Mouse (Mus musculus) heart, embryonic 16.5 days (tissue): ENCODE data around the gene Dip2b. TPM values are rescaled to one million over a fixed set of nuclear protein-coding genes. Genes with fewer than 3 reads are reported as not detected.

Experiments used
- ATAC-seq: fragments of 200-750 bp; cut with Nextera tagmentation; replicated peaks from 2 replicates; pipeline ENCODE4 v1.8.0; 2017; ENCODE audit warnings: moderate number of reproducible peaks; ENCODE audit not compliant: insufficient read depth, low FRiP score; ENCODE audit errors: extremely low read depth
- H3K27ac ChIP-seq: fragments of 300-500 bp; sonication (generic); 2 replicates; pipeline ENCODE4 v1.5.1; 2014; ENCODE audit warnings: mild to moderate bottlenecking, low read length, control low read depth, moderate library complexity
- H3K27me3 ChIP-seq: fragments of 300-500 bp; sonication (generic); 2 replicates; pipeline ENCODE4 v1.6.1; 2014; ENCODE audit warnings: low read length, mixed read lengths; ENCODE audit not compliant: control insufficient read depth, insufficient read depth
- H3K36me3 ChIP-seq: fragments of 300-500 bp; sonication (generic); 2 replicates; pipeline ENCODE4 v1.6.1; 2014; ENCODE audit not compliant: control insufficient read depth, insufficient read depth
- H3K4me1 ChIP-seq: fragments of 300-500 bp; sonication (generic); 2 replicates; pipeline ENCODE4 v1.6.1; 2014; ENCODE audit warnings: low read length, mixed read lengths; ENCODE audit not compliant: control insufficient read depth, insufficient read depth
- H3K4me2 ChIP-seq: fragments of 300-500 bp; sonication (generic); 2 replicates; pipeline ENCODE4 v1.6.1; 2014; ENCODE audit warnings: low read depth, mild to moderate bottlenecking, control low read depth, low read length
- H3K4me3 ChIP-seq: fragments of 300-500 bp; sonication (generic); 2 replicates; pipeline ENCODE4 v1.5.1; 2014; ENCODE audit warnings: mild to moderate bottlenecking, control low read depth, low read length
- H3K9ac ChIP-seq: fragments of 300-500 bp; sonication (generic); 2 replicates; pipeline ENCODE4 v1.6.1; 2014; ENCODE audit warnings: low read length, control low read depth
- H3K9me3 ChIP-seq: fragments of 300-500 bp; sonication (generic); replicated peaks from 2 replicates; pipeline ENCODE4 v1.6.1; 2016; ENCODE audit warnings: low read length; ENCODE audit not compliant: control insufficient read depth
- WGBS: fragments of 180-500 bp; shearing (Covaris S2); extraction: QIAGEN DNeasy Blood & Tissue Kit; methylation state at CpG from one replicate; pipeline ENCODE4 v1.1.7; 2014; 5-methylcytosine and 5-hydroxymethylcytosine counted together
- polyA plus RNA-seq: library from polyadenylated mRNA; unstranded; fragments of >200 nt; fragmentation: Nextera tagmentation; extraction: Ambion mirVana; gene quantifications from 2 replicates; pipeline ENCODE4 v1.2.1, GENCODE M21; 2015

The Dip2b gene
- polyA plus RNA-seq, 1 experiment from 2014 or later: 14.1 TPM

GRCm38 (mm10) chr15:100073696-100074453 is 35.4 kb downstream of the Dip2b start:
- H3K27ac ChIP-seq: no peak overlapping the region
- WGBS: 72% methylated on average over 9 of the region's 9 CpGs
- no peaks in the 10 kb centered on the region for H3K9me3 ChIP-seq
- H3K4me3 ChIP-seq: no peak overlapping the region
- H3K4me1 ChIP-seq: peaks cover 13% of the 10 kb centered on the region; the same call in 1 of the 2 replicates
- no peak for ATAC-seq
- no peak overlapping the region for H3K9ac ChIP-seq
- no peaks in the 10 kb centered on the region for H3K36me3 ChIP-seq
- H3K4me2 ChIP-seq: no peak overlapping the region
- H3K27me3 ChIP-seq: no peaks in the 10 kb centered on the region

- no peak for ATAC-seq
- Histone ChIP-seq H3K27me3 (no peaks in the 10 kb centered on the region), H3K4me2 (no peak overlapping the region), H3K27ac (no peak overlapping the region), H3K4me1 (peaks cover 12% of the 10 kb centered on the region; the same call in 1 of the 2 replicates), H3K4me3 (no peak overlapping the region), H3K9me3 (no peaks in the 10 kb centered on the region), H3K9ac (no peak overlapping the region), H3K36me3 (no peaks in the 10 kb centered on the region)
- WGBS: 28% methylated on average over 6 of the region's 8 CpGs
These were observed 36.3 kb downstream of the Dip2b start for GRCm38 (mm10) chr15:100074754-100075153.

DNA sequence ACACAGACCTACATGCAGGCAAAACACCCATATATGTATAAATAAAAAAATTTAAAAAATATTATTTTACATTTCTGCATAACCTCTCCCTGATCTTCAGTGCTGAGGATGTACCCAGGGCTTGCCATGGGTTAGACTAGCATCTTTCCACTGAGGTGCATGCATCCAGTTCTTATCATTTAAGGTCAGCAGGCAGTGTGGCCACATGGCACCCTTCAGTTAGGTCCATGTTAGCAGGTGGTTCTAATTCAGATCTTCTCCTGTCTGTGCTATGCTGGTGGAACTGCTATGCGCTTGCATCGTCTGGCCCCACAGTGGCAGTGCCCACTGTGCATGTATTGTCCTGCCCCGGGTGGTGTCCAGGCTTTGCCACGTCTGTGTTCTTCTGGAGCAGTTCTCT is 37.9 kb downstream of the Dip2b start:
- 78% methylated on average over 4 of the region's 4 CpGs for WGBS
- H3K4me1 ChIP-seq: peaks cover 17% of the 10 kb centered on the region
- ATAC-seq: no peak
- 0 out of 2 replicates have a peak overlapping the region, but pooled peaks have one; percentile 12 for H3K27ac ChIP-seq
- no peak overlapping the region for H3K4me3 ChIP-seq
- no peak overlapping the region for H3K4me2 ChIP-seq
- H3K9me3 ChIP-seq: no peaks in the 10 kb centered on the region
- no peaks in the 10 kb centered on the region for H3K36me3 ChIP-seq
- H3K9ac ChIP-seq: no peak overlapping the region
- no peaks in the 10 kb centered on the region for H3K27me3 ChIP-seq

DNA sequence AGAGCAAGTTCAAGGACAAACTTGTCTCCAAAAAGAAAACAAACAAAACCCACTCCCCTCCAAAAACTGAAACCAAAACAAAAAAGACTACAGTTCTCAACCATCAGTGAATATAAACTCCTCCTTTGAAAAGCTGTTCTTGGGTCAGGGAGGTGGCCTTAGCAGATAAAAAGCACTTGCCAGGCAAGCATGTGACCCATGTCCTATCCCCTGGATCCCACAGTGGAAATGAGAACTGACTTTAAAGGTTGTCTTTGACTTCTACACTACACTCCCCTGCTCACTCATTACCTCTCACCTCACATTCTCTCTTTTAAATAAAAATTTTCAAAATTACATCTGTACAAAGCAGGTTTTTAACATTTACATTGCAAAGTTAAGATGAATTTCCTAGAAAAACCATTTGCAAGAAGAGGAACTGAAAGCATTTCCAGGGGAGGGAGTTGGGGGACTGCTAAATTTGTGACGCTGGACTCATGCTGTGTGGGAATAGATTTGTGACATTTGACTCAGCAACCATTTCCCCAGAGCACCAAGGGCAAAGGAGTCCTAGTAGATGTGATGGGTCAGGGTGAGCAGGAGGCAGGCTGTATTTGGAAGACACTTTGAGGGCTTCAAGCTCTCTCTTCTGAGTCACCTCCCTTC is 42.5 kb downstream of the Dip2b start:
- H3K9ac ChIP-seq: no peak overlapping the region
- H3K27ac ChIP-seq: peak overlapping the region; percentile 30
- no peak overlapping the region for H3K4me3 ChIP-seq
- peaks cover 22% of the 10 kb centered on the region for H3K4me1 ChIP-seq
- no peaks in the 10 kb centered on the region for H3K9me3 ChIP-seq
- no peaks in the 10 kb centered on the region for H3K27me3 ChIP-seq
- 28% methylated on average over 1 of the region's 1 CpGs for WGBS
- H3K36me3 ChIP-seq: no peaks in the 10 kb centered on the region
- no peak for ATAC-seq
- no peak overlapping the region for H3K4me2 ChIP-seq

DNA sequence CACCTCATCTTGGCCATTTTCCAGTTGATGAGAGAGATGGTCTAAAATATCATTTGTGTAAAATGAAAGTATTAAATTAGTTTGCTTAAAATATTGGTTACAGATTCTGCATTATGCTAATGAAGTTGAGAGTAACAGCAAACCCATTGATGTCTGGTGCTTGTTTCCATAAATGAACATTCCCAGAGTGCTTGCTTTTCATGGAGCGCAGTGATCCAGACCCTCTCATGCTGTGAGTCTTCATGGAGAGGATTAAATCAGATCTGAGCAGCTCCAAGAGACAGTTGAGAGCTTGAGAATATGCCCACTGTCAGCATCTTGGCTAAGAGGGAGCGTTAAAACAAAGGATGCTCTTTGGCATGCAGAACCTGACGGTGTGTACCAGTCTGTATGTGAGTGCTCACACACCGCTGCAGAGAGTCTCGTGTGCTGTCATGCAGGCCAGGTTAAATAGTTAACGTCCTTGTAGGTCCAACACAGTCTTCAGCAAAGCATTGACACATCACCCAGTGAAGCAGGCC is 43.1 kb downstream of the Dip2b start:
- Histone ChIP-seq H3K4me2 (no peak overlapping the region), H3K9ac (no peak overlapping the region), H3K36me3 (no peaks in the 10 kb centered on the region), H3K4me1 (peaks cover 20% of the 10 kb centered on the region), H3K9me3 (no peaks in the 10 kb centered on the region), H3K27me3 (no peaks in the 10 kb centered on the region), H3K4me3 (no peak overlapping the region), H3K27ac (peak overlapping the region; percentile 30)
- no peak for ATAC-seq
- WGBS: 88% methylated on average over 6 of the region's 6 CpGs

DNA sequence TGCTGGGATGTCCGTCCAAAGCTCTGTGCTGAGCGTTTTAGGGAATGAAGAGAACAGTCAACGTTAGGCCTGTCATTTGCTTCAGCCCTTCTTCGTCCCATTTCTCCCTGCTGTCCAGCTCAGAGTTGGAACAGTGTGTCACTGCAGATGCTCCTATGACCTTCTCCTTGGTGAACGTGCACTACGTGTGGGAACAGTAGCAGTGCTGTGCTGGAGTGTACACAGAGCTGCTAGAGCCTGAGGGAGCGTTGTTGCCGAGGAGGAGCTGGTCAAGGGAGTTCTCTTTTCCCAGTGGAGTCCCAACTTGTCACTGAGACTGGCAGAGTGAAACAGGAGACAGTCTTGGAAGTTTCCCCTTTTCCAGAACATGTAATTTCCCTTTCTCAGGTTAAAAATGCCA is 43.6 kb downstream of the Dip2b start:
- no peaks in the 10 kb centered on the region for H3K9me3 ChIP-seq
- H3K4me2 ChIP-seq: no peak overlapping the region
- H3K27me3 ChIP-seq: no peaks in the 10 kb centered on the region
- peak overlapping the region; percentile 30 for H3K27ac ChIP-seq
- peaks cover 18% of the 10 kb centered on the region for H3K4me1 ChIP-seq
- no peaks in the 10 kb centered on the region for H3K36me3 ChIP-seq
- no peak overlapping the region for H3K9ac ChIP-seq
- no peak overlapping the region for H3K4me3 ChIP-seq
- ATAC-seq: peak; percentile 67
- WGBS: 58% methylated on average over 8 of the region's 8 CpGs

DNA sequence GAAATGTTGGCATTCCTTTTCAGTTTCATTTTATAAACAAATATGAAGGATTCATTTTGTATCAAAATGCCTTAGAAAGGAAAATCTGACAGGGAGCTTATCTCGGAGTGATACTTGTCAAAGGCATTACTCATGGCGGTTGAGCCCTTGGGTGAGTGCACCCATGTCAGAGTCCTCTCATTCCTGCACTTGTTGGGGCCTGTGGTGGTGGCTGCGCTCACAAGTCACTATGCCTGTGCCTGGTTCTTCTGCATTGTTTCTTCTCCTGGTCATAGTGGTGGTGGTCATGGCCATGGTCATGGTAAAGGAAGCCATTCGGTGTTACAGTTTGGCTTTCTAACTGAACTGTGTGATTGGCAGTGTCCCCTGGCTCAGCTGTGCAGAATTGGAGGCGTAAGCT is 44.3 kb downstream of the Dip2b start:
- no peaks in the 10 kb centered on the region for H3K27me3 ChIP-seq
- no peak overlapping the region for H3K4me3 ChIP-seq
- 89% methylated on average over 5 of the region's 5 CpGs for WGBS
- H3K4me2 ChIP-seq: no peak overlapping the region
- no peak overlapping the region for H3K27ac ChIP-seq
- no peaks in the 10 kb centered on the region for H3K36me3 ChIP-seq
- no peak for ATAC-seq
- peaks cover 18% of the 10 kb centered on the region for H3K4me1 ChIP-seq
- H3K9me3 ChIP-seq: no peaks in the 10 kb centered on the region
- H3K9ac ChIP-seq: no peak overlapping the region

DNA sequence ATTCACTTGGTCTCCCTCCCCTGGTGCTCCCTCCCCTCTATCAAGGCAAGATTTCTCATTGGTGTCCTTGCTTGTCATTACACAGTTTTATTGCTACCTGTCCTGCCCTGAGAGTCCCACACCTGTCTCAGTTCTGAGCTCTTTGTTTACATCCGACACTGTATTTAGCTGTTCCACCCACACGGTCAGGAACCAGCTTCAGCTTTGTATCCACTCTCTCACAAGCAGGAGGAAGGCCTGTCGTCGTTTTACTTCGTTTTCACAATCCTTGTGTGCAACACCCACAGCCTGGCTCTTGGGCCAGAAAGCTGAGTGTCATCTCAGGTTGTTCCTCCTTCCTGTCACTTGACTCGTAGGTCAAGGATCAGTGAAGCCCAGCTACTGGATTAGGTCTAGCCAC is 45.4 kb downstream of the Dip2b start:
- Histone ChIP-seq H3K27me3 (no peaks in the 10 kb centered on the region), H3K4me2 (no peak overlapping the region), H3K9ac (no peak overlapping the region), H3K36me3 (no peaks in the 10 kb centered on the region), H3K27ac (no peak overlapping the region), H3K9me3 (no peaks in the 10 kb centered on the region), H3K4me3 (no peak overlapping the region), H3K4me1 (peaks cover 18% of the 10 kb centered on the region)
- ATAC-seq: no peak
- 79% methylated on average over 6 of the region's 6 CpGs for WGBS

DNA sequence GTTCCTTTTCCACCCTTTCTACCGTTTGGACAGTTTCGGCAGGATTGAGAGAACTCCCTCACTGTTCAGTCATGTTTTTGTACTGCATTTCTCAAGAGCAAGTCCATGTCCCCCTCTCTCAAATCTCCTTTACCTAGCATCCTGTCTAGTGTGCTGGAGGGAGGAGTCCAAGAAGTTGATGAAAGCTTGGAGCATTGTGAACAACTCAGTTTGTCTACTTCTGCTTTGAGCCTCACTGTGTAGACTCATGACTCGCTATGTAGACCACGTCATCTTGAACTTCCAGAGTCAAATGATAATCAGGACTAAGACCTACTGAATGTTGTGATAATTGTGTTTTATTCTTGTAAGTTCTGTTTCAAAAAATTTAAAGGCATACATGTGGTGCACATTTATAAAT is 46.4 kb downstream of the Dip2b start:
- no peaks in the 10 kb centered on the region for H3K9me3 ChIP-seq
- ATAC-seq: no peak
- 70% methylated on average over 4 of the region's 4 CpGs for WGBS
- H3K4me1 ChIP-seq: peaks cover 23% of the 10 kb centered on the region
- no peaks in the 10 kb centered on the region for H3K36me3 ChIP-seq
- no peak overlapping the region for H3K9ac ChIP-seq
- no peak overlapping the region for H3K4me2 ChIP-seq
- H3K4me3 ChIP-seq: no peak overlapping the region
- H3K27me3 ChIP-seq: no peaks in the 10 kb centered on the region
- no peak overlapping the region for H3K27ac ChIP-seq
